Mouse (Mus musculus) frontal cortex, postnatal 36 days (tissue): ENCODE measurements around the gene Apobec3.

Experiments
- DNase-seq, 2 experiments: peaks; one replicate each; pipeline ENCODE4 v3.0.0; 2022; ENCODE audit warnings: low spot score in 2 of 2

Apobec3 gene

DNA sequence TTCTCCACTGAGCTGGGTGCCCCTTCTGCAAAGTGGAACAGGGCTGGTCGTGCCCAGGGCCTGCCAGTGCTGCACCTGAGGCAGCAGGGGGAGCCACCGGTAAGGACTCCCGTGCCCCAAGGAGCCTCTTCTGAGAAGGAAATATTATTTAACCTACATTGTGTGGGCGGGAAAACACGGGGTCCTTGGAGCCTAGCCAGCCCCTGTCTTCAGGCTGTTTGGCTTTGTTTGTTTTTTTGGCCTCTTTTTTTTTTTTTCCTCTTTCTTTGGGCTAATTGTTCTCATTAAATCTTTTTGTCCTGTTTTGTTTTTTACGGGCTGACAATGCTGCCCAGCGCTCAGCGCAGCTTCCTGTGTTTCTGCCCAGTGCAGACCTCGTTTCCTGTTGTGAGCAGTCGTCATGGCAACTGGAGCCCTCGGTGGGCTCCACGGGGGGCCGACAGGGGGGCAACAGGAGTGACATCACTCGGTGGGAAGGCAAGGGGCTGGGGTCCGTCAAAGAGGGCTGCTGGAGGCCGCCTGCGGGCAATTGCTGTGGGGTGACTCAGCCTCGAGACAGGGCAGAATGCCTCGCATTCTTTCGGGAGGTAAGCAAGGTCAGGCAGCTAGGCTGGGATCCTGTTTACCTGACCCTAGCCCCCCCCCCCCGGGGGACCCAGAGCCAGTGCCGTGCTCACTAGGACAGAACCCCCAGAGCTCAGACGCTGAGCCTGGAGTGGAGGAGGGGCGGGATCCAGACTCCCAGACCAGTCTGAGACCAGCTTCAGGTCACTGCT is 59.0 kb downstream of the Apobec3 start:
- peak in 1 of 2 experiments; percentile 47 for DNase-seq

DNA sequence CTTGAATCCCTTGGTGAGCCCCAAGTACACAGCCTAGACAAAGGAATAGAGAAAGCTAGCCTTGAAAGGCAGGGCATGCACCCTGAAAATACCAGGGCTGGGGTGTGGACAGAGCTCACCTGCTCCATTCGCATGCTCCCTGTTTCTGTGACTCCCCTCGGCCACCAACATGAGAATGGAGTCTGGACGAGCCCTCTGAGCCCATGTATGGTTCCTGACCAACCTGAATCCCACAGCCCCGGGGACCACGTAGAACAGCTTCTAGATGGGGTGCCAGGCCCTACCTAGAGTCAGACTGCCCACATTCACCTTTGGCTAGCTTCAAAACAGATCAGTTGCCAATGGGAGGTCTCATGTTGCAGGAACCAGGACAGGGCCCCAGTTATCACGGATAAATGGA is 59.8 kb downstream of the Apobec3 start:
- DNase-seq: no peak

DNA sequence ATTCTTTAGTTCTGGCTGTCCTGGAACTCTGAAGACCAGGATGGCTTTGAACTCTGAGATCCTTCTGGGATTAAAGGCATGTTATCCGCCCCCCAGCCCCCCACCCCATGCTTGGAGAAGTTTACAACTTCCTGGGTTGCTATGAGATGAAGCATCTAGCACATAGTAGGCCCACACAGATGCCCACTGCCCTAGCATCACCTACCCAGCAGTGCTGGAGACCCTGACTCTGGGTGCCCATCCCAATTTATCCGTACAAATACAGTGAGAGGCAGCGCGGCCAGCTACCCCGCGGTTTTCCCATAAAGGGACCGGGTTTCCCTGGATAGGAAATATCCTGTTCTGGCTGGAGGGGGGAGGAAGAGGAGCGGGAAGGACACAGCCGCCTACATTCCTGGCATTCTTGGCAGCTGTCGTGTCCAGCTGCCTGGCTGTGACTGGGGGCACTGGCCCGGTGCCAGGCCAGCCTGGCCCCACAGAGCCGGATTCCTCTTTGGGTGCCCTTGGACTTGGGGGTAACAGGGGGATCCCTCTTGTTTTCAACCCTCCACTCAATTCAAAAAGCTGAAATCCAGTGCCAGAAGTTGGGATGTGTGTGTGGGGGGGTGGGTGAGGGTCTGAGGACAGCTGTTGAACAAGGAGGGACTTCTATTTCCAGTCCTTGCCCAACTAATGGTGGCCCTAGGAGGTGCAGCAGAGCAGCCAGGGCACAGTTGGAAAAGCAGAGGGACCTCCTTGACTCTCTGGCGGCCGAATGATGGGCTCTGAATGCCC is 60.5 kb downstream of the Apobec3 start:
- no peak for DNase-seq

DNA sequence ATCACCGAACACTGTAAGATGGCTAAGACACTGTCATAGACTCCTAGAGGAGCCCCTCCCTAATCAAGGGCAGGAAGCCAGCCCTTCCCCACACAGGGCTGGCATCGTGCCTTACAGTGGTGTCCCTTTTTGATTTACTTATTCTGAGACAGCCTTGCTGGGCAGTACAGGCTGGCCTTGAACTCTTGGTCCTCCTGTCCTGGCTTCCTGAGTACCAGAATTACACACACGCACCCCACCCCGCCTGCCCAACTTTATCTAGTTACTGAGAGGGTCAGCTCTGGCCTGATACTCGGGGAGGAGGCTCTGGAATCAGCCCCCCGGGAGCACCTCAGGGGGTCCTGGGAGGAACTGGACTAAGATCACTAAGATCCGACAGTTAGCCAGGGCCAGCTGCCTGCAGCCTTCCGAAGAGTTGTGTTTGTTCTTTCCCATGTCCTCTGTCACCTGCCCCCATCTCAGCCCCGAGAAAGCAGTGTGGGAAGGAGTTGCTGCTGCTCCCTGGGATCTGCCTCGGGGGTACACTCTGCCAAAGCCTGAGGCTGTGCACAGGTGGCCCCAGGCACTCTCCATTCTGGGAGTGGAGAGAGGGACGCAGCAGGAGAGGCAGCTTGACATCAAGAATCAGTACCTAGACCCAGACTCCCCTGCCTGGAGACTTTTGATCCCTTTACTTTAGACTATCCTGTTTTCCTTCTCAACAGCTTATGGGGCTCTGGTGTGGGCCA is 61.2 kb downstream of the Apobec3 start:
- no peak for DNase-seq

DNA sequence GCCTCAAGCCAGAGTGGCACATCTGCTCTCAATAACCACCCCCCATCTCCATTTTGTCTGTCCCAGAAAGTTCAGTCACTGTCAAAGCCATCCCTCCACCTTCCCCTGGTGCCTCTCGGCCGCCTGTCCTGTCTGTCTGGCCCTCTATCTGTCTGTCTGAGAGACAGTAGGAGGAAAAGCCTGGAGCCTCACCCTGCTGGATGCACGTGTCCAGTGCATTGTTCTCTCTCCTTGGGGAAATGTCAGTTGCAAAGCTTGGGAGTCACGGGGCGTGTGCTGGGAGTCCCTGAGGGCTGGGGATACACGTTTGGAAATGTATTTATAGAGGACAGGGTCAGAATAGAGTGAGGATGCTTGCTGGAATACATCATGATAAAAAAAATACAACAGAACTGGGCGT is 62.0 kb downstream of the Apobec3 start:
- DNase-seq: no peak

DNA sequence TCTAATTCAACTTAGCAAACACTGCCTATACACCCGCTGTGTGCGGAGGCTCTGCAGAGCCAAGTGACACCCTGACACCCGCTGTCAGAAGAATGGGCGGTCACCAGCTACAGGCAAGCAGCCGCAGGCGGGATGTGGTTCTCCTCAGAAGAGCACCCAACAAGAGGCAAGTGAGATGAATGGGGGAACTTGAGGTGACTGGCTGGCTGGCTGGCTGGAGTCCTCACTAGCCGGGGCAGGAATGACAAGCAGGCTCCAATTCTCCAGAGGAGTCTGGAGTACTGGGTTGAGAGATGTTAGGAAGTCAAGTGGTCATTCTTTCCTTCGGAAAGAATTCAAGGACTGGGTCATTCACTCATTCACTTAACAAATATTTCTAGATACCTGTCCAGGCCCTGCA is 65.1 kb downstream of the Apobec3 start:
- DNase-seq: no peak

DNA sequence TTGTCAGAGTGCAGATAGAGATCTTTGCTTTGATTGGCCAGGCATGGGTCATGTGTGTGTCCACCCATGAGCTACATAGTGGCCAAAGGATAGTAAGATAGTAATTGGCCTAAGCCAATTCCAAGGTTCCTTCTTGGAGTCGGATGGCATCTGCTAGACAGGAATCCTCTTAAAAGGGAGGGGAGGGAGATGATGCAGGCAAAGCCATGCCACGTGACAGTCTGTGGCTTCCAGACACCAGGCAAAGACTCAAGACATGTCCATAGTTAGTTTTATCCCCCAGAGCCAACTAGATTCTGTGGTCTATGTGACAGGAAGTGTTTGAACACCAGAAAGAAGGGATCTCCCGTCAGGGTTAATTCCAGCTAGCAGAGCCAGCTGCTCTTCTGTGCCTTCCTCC is 67.0 kb downstream of the Apobec3 start:
- no peak for DNase-seq

DNA sequence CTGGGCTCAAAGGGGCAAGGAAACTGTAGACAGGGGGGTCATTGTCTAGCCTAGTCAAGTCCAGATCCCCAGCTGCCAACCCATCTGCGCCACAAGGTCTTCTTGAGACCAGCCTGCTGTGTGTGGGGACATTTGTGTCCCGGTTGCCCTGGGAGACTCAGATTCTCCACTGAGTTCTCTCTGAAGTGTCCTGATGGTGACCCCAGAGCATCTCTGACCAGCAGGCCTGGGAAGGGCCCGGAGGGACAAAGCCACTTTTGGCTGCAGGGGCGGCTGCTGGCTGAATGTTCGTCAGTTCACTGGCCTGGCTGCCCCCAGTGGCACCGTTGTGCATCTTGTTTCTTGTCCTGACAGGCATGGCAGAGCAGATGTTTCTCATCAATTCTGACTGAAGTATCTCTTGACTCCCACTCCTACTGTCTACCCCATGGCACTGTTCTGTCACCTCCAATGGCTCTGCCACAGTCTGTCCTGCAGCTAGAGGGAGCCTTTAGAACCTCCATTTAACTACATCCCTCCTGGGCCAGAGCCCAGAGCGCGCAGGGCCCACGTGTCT is 70.0 kb downstream of the Apobec3 start:
- DNase-seq: no peak

DNA sequence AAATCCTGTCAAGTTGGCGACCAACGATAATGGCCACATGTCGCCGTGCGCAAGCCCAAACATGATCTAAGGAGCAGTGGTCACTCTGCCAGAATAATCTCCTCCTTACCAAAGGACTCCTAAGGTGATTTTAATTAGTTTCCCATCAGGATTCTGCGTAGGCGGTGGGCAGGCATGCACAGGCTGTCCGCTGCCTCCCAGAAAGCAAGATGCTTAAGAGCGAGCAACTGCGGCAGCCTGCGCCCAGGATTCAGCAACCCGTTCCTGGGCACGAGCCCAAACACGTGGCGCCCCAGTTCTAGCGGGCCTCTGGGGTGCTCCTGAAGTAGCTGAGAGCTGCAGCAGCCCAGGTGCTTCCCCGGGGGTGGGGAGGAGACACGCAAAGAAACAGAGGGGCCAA is 71.2 kb downstream of the Apobec3 start:
- no peak for DNase-seq

DNA sequence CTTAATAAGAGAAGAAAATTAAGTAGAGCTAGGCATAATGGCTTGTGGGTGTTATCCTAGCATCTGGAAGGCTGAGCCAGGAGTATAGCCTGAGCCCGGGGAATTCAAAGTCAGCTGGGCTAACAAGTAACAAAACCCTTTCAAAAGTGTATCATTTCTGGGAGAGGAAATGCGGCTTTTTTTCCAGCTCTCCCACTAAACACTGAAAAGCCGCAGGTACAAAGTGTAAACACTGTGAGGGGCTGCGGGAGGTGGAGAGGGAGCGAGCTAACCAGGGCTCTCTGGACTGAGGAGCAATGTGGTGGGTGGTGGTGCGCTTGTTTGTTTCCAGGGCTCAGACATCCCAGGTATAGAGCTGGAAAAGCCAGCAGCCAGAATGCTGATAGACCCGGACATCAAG is 72.9 kb downstream of the Apobec3 start:
- DNase-seq: no peak
